Mouse (Mus musculus) urinary bladder, adult 18-20 months (tissue): ENCODE data around the gene Bmp6.

Source experiments
- DNase-seq, 2 experiments: peaks; one replicate each; pipeline ENCODE4 v3.0.0; 2022; ENCODE audit warnings: low spot score in 2 of 2, mixed read lengths in 2 of 2

Bmp6 gene

GRCm38 (mm10) chr13:38353420-38354255, 8.7 kb downstream of the Bmp6 start:
- no peak for DNase-seq

DNA sequence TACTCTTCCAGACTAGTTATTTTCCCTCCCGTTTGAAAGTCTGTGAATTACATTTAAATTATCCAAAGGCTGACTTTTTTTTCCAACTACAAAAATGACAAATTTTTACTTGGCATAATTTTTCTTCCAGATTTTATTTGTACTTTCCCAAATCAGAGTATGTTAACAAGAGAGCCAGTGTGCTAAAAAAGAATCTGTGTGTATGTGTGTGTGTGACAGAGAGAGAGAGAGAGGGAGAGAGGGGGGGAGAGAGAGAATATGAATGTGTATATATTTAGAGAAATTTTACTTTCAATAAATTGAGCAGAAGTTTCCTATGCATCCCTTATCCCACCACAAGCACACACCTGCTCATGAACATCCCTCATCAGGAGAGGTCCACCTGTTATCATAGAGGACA, 9.4 kb downstream of the Bmp6 start:
- DNase-seq, result no peak

DNA sequence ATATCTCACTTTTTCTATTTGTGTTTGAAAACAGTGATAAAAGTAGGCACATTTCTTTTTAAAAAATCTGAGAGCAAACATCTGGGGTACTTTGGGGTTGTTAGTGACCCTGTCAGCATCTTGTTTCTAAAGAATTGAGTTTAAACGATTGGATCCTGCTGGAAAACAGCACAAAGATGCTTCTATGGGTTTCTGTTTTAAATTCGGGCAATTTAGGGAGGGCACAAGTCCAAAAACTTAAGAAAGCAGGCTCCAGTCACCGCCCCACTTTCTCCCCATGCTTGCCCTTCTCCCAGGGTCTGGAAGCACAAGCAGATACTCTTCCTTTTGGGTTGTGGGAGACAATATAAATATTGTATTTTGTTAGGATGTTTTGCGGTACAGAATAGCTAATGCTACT, 14.1 kb downstream of the Bmp6 start:
- DNase-seq, result no peak

GRCm38 (mm10) chr13:38362751-38363150, 17.8 kb downstream of the Bmp6 start:
- DNase-seq, result no peak

GRCm38 (mm10) chr13:38363869-38364268, 19.0 kb downstream of the Bmp6 start:
- no peak for DNase-seq

GRCm38 (mm10) chr13:38369624-38370023, 24.7 kb downstream of the Bmp6 start:
- no peak for DNase-seq

DNA sequence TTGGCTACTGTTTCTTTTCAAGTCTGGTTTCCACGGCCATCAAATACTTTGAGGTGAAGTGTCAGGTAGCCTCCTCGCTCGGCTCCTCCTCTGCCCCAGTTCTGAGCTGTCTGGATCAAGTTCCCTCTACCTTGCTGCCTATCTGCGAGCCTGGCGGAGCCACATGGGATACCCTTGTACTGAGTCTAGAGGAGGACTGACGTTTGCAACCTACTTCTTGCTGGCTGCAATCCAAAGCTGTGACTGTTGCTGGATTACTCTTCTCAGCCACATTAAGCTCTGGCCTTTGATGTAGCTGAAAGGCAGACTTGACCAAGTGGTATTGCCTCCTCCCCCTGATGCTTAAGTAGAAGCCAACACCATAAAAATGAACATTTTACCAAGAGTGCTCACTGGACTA, 31.2 kb downstream of the Bmp6 start:
- DNase-seq, result no peak

GRCm38 (mm10) chr13:38377355-38377754, 32.4 kb downstream of the Bmp6 start:
- no peak for DNase-seq

DNA sequence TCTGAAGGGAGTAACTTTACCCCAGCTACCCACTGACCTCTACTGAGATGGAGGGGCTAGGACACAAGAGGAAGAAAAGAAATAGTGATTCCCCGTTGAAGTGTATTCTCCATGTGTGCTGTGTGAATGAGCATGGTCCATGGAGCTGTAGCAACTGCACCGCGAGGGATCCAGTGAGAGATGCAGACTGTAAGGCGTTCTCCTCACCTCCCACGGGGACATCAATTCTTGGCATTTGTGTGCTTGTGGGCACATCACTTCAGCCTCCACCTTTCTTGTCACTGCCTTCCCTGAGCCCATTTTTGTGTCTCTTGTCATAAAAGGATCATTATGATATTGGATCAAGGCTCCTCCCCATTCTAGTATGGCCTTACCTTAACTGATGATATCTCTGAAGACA, 34.9 kb downstream of the Bmp6 start:
- DNase-seq, result no peak

DNA sequence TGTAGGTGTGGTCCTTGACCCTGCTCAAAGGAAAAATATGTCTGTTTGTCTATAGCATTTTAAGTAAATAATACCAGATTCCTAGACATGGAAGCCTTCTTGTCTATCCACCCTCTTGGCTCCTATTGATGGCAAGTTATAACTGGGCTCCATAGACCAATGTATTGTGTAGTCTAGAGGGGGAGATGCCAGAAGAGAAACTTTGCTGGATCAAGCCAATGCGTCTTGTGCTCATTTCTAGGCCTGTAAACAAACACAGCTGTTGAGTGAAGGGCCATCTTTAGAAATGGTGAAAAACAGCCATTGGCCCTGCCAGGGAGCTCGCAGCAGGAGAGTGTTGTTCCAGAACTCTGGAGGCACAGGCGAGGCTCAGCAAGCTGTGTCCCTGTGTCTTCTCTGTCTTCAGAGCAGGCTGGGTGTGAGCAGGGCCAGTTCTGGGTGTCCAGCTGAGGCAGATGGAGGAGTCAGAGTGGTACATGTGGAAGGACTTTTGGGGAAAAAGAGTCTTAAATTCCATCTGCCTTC, 41.2 kb downstream of the Bmp6 start:
- no peak for DNase-seq

DNA sequence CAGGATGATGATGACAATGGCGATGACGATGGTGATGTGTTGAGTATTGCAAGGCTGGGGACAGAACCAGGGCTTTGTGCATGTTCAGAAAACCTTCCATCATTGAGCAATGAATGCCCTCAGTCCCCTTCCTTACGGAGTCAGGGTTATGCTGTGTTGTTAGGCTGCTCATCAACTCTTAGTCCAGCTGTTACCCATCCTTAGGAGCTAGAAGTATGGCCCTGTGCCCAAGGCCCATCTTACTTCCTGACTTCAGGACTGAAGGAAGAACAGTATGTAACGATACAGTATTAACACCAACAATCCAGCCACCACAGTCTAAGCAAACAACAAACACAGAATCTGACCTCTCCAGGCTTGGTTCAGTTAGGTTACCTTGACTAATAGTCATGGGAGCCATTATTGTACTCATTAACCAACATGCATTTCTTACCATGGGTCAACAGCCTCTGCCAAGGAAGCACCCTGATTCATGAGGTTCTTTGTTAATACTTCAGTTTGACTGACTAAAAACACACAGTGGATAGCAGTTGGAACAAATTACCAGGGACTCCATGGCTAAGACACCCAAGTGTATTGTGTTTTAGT, 42.6 kb downstream of the Bmp6 start:
- DNase-seq, result no peak

DNA sequence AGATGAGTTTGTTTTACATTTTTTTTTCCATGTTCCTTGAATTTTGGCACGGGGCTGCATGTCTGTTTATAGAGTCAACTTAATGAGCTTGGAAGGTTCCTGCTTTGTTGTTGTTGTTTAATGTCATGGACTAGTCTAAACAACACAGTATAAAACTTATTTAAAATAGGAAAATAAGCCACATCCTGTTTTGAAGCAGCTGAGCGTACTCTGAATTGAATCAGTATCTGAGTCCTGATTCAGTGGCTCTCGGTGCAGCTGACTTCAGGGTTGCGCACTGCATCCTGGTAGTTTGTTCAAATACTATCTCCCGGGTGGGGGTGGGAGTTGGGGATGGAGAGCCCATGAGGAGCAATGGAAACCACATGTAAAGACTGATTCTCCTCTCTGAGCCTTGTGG, 48.5 kb downstream of the Bmp6 start:
- no peak for DNase-seq

DNA sequence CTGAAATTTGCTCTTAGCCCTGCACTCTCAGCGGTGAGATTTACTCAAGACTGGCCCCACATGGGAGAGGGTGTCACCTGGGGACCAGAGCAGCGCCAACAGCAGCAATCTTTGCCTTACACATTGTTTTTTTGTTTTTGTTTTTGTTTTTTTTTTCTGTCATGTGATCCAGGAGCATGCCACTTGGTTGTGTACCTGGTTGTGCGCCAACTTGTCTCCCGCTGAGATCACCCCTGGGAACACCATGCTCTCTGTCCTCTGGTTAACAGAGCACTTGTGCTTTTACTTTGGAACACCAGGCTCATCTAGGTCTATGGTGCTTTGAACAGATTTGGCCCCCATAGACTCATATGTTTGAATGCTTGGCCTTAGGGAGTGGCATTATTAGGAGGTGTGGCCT, 50.1 kb downstream of the Bmp6 start:
- DNase-seq, result no peak

DNA sequence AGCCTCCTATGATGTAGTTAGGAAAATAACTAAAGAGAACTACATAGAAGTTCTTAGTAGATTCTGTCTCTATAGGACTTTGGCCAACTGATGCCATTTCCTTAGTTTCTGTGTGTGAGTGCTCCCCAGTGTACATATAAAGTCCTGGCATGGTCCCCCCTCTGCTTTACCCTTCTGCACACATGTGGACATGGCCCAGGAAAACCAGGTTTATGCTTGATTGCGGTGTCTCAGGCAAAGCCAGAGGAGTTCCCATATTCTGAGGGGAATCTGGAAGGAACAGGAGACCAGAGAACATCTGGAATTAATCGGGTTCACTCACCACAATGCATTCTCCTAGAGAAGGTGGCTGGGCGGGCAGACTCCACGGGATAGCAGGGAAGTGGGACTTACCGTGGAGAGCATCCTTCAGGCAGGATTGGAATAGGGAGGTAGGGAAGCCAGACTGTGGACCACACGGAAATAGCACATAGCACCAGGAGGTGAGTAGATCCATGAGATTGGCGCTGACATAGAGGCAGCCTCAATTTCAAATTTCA, 52.2 kb downstream of the Bmp6 start:
- DNase-seq, result no peak

- DNase-seq, result peak in 1 of 2 experiments; percentile 33
Observed at GRCm38 (mm10) chr13:38398658-38399057, 53.8 kb downstream of the Bmp6 start.

DNA sequence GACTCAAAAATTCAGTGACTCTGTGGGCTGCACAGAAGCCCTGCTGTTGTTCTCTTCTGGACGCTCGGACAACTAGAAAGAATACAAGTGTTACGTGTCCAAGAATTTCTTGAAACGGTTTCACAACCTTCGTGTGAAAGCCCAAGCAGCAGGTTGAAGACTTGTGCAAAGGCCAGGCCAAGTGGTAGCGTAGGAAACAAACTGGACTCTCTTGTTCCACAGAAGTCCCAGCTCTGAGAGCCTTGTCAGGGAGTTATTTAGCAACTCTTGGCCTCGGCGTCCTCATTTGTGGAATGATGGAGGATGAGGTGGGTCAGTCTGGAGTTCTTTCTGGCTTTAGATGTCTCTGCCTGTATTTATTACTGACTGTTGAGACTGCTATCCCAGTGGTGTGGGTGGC, 55.8 kb downstream of the Bmp6 start:
- DNase-seq, result no peak

DNA sequence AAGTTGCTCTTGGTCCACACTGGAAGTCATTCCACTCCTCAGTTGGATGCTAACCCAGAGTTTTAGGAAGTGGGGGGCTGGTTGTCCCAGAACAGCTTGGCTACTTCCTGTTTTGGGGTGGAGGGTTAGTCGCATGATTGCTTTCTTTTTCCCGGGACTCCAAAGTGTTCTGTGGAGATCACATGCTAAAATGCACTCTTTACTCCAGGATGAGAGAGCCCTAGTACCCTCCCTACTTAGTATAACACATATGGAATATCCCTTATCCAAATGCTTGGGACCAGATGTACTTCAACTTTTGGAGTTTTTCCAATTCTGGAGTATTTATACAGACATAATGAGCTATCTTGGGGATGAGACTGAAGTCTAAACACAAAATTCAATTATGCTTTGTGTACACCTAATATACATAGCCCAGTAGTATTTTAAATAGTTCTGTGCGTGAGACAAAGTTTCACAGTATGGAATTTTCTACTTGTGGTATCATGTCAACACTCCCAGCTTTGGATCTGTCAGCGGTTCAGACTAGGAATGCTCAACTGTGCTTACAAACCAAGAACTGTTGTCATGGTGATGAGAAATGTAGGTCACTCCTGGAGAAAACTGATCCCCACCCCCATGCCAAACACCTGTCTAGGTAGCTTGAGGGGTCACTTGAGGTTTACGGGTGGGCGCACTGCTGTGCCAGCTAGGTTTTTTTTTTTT, 62.9 kb downstream of the Bmp6 start:
- DNase-seq, result no peak

- DNase-seq, result no peak
Observed at GRCm38 (mm10) chr13:38408636-38409035, 63.7 kb downstream of the Bmp6 start.

DNA sequence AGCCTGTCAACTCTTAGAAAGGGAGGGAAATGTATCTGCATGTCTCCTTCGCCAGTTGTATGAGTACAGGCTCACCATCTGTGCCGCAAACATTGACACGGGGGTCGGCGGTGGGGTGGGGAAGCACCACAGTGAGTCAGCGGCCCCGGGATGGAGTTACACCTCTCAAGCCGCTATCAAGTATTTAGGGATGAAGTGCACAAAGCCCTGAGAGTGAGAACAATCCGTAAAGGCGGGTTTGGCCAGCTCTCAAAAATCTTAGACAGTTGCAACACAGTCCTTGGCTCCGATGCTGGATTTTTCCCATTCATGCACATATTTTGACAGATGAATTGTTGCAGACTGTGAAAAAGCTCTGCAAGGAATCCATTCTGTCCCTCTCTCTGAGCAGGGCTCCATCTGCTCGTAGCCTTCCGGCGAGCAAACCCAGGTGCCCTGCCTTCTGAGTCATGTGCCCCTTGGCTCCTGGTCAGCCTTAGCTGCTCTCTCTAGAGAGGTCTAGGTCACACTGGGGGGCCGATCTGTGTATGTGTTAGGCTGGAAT, 65.5 kb downstream of the Bmp6 start:
- DNase-seq, result peak; percentile 21 to 73

DNA sequence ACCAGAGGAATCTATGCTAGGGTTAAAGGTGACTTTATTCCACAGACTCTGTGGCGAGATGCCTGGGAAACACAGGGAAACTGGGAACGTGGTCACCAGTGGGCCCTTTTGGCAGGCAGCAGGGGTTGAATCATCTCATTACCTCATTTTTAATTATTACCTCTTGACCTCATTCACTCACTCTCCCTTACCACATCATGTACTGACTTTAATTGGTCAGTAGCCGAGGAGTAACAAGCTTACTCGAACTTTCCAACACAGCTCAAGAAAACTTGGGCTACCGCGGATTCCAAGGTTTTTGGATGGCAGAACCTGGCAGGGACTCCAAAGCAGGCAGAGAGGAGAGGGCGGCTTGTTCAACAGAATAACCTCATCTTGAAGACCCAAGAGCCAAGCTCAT, 74.9 kb downstream of the Bmp6 start:
- no peak for DNase-seq

GRCm38 (mm10) chr13:38422491-38422890, 77.6 kb downstream of the Bmp6 start:
- DNase-seq, result no peak

- no peak for DNase-seq
Observed at GRCm38 (mm10) chr13:38425294-38425693, 80.4 kb downstream of the Bmp6 start.
